In the genomic region with DNA sequence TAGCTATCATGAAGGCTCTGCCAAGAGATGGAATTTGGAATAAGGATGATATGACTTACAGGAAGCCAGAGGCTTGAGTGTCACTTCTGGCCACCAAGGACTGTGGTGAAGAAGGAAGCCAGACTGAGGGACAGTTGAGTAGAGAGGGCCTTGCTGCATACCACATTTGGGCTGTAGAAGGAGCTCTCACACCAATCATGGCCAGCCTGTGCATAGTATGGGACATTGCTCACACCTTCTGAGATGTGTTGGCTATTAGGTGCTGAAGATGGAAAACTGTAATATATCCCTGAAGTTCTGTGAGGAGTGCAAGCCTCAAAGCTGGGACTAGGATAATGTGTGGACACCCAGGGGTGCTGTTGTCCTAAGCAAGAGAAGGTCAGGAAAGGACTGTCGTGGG, we compare ENCODE assay signal across 9 mouse cellular contexts. TPM values are rescaled to one million over a fixed set of nuclear protein-coding genes. Genes with fewer than 3 reads are reported as not detected.
DNase-seq lines count a peak whose midpoint lies in the region; ATAC-seq and TF ChIP-seq lines count a peak whose summit lies in the region.
"Had no signal": no experiment of that assay in that cellular context is flagged by ENCODE, and none has a peak within 500 bp of the region (broad histone marks: within the 10 kb centered on the region; RNA-seq: fewer than 3 reads in every experiment).

No protein-coding gene starts in this region.

- ATAC-seq in forebrain, postnatal 0 days: peak; percentile 85
- ATAC-seq in neural tube, embryonic 13.5 days (ENCODE audit: low read depth): 0 out of 2 replicates have a peak, but pooled peaks have one; percentile 50

- 86% methylated on average over 1 of the region's 1 CpGs for WGBS in forebrain, postnatal 0 days
- 73% methylated on average over 1 of the region's 1 CpGs for WGBS in neural tube, embryonic 13.5 days

- H3K4me2 ChIP-seq in forebrain, postnatal 0 days (ENCODE audit: low read depth): no peak overlapping the region
- H3K4me2 ChIP-seq in neural tube, embryonic 13.5 days: no peak overlapping the region
- H3K4me2 ChIP-seq: limb, embryonic 15.5 days had no signal

- H3K9me3 ChIP-seq in forebrain, postnatal 0 days (ENCODE audit: low read length): no peaks in the 10 kb centered on the region
- no peaks in the 10 kb centered on the region for H3K9me3 ChIP-seq in neural tube, embryonic 13.5 days
- H3K9me3 ChIP-seq: limb, embryonic 15.5 days had no signal

- H3K27ac ChIP-seq in forebrain, postnatal 0 days (ENCODE audit: low read depth, low read length): no peak overlapping the region
- no peak overlapping the region for H3K27ac ChIP-seq in neural tube, embryonic 13.5 days (replicated peaks)
- H3K27ac ChIP-seq: limb, embryonic 15.5 days had no signal

- H3K4me3 ChIP-seq in forebrain, postnatal 0 days (ENCODE audit: low read depth, low read length): no peak overlapping the region
- no peak overlapping the region for H3K4me3 ChIP-seq in neural tube, embryonic 13.5 days
- H3K4me3 ChIP-seq: limb, embryonic 15.5 days had no signal

- no peak overlapping the region for H3K9ac ChIP-seq in forebrain, postnatal 0 days
- no peak overlapping the region for H3K9ac ChIP-seq in neural tube, embryonic 13.5 days
- H3K9ac ChIP-seq: limb, embryonic 15.5 days had no signal

- peak; percentile 81 for TF ChIP-seq CTCF in forebrain, postnatal 0 days (IDR thresholded peaks at IDR 0.05; ENCODE audit: low read depth)

- no peaks in the 10 kb centered on the region for H3K4me1 ChIP-seq in forebrain, postnatal 0 days (ENCODE audit: insufficient read depth)
- H3K4me1 ChIP-seq in neural tube, embryonic 13.5 days (replicated peaks): no peaks in the 10 kb centered on the region
- H3K4me1 ChIP-seq: limb, embryonic 15.5 days had no signal

- no peaks in the 10 kb centered on the region for H3K27me3 ChIP-seq in forebrain, postnatal 0 days (ENCODE audit: insufficient read depth, low read length)
- H3K27me3 ChIP-seq in neural tube, embryonic 13.5 days: no peaks in the 10 kb centered on the region
- H3K27me3 ChIP-seq: limb, embryonic 15.5 days had no signal

- no peaks in the 10 kb centered on the region for H3K36me3 ChIP-seq in forebrain, postnatal 0 days (ENCODE audit: insufficient read depth)
- H3K36me3 ChIP-seq in neural tube, embryonic 13.5 days: no peaks in the 10 kb centered on the region
- H3K36me3 ChIP-seq: limb, embryonic 15.5 days had no signal

- peak; percentile 52 for DNase-seq in layer of hippocampus, adult 11-12 months (ENCODE audit: low spot score)
- no peak for DNase-seq in layer of hippocampus, adult 9-11 months
- DNase-seq in MN1 (ENCODE audit: low spot score): peak; percentile 29
- peak; percentile 49 for DNase-seq in forebrain, postnatal 0 days
- DNase-seq in kidney, postnatal 10 days: peak; percentile 71
- no peak for DNase-seq in spleen, postnatal 36 days (ENCODE audit: low spot score in 2 of 2)
- DNase-seq in ovary, adult 18-20 months (ENCODE audit: low spot score): no peak

RNA-seq across cellular contexts. Expression of a gene that starts 13.9 kb away (rescaled TPM):
- 48.5 and 58.7 TPM in 2 replicates for total RNA-seq in forebrain, postnatal 0 days (2014; rRNA removed)
- 26.4 and 32.2 TPM in 2 replicates for polyA plus RNA-seq in forebrain, postnatal 0 days (2015; fragmentation: Nextera tagmentation; extraction: Ambion mirVana)
- polyA plus RNA-seq in neural tube, embryonic 13.5 days (2015; fragmentation: Nextera tagmentation; extraction: Ambion mirVana): 42.4 and 45.2 TPM in 2 replicates

RNA-seq across cellular contexts. Expression of a gene that starts 20.9 kb away (rescaled TPM):
- 29.7 and 35.0 TPM in 2 replicates for total RNA-seq in forebrain, postnatal 0 days (2014; rRNA removed)
- 4.5 and 5.7 TPM in 2 replicates for polyA plus RNA-seq in forebrain, postnatal 0 days (2015; fragmentation: Nextera tagmentation; extraction: Ambion mirVana)
- 6.1 and 6.5 TPM in 2 replicates for polyA plus RNA-seq in neural tube, embryonic 13.5 days (2015; fragmentation: Nextera tagmentation; extraction: Ambion mirVana)

Comparison
In these comparisons a context has a peak if more than half of its experiments do, and no peak if none do; other contexts are left out.
1. DNase-seq: peak in layer of hippocampus, adult 11-12 months (single experiment), MN1 (single experiment), forebrain, postnatal 0 days (single experiment) and kidney, postnatal 10 days (single experiment); none in layer of hippocampus, adult 9-11 months (single experiment), spleen, postnatal 36 days (0 of 2) and ovary, adult 18-20 months (single experiment).